Mouse (Mus musculus): ENCODE measurements around the gene Npas3.

The Npas3 gene

GRCm38 (mm10) chr12:53875226-53875625 lies 626.7 kb downstream of the Npas3 start:
- no peak for DNase-seq

GRCm38 (mm10) chr12:53876693-53877092 lies 628.2 kb downstream of the Npas3 start:
- no peak for DNase-seq

GRCm38 (mm10) chr12:53881684-53882083 lies 633.2 kb downstream of the Npas3 start:
- no peak for DNase-seq

- no peak for DNase-seq
Observed at GRCm38 (mm10) chr12:53882863-53883262, 634.4 kb downstream of the Npas3 start.

- no peak for DNase-seq
Observed at GRCm38 (mm10) chr12:53888624-53889023, 640.1 kb downstream of the Npas3 start.

GRCm38 (mm10) chr12:53895909-53896308 lies 647.4 kb downstream of the Npas3 start:
- DNase-seq, result no peak

GRCm38 (mm10) chr12:53908761-53909160 lies 660.3 kb downstream of the Npas3 start:
- no peak for DNase-seq

GRCm38 (mm10) chr12:53910192-53910591 lies 661.7 kb downstream of the Npas3 start:
- no peak for DNase-seq

- no peak for DNase-seq
Observed at GRCm38 (mm10) chr12:53922153-53922552, 673.7 kb downstream of the Npas3 start.

- DNase-seq, result no peak
Observed at GRCm38 (mm10) chr12:53948826-53949225, 700.3 kb downstream of the Npas3 start.

GRCm38 (mm10) chr12:53962004-53962403 lies 713.5 kb downstream of the Npas3 start:
- DNase-seq, result no peak

- DNase-seq, result no peak
Observed at GRCm38 (mm10) chr12:53963534-53963933, 715.1 kb downstream of the Npas3 start.

GRCm38 (mm10) chr12:53969378-53970174 lies 721.1 kb downstream of the Npas3 start:
- DNase-seq, result no peak

- DNase-seq, result no peak
Observed at GRCm38 (mm10) chr12:53970721-53971120, 722.2 kb downstream of the Npas3 start.

GRCm38 (mm10) chr12:53973414-53973813 lies 724.9 kb downstream of the Npas3 start:
- no peak for DNase-seq

GRCm38 (mm10) chr12:53981575-53982507 lies 733.4 kb downstream of the Npas3 start:
- DNase-seq, result peak; percentile 17 to 29

GRCm38 (mm10) chr12:53983946-53984345 lies 735.5 kb downstream of the Npas3 start:
- no peak for DNase-seq

- no peak for DNase-seq
Observed at GRCm38 (mm10) chr12:53985851-53986842, 737.7 kb downstream of the Npas3 start.

GRCm38 (mm10) chr12:53992411-53992810 lies 743.9 kb downstream of the Npas3 start:
- no peak for DNase-seq

GRCm38 (mm10) chr12:53995710-53996109 lies 747.2 kb downstream of the Npas3 start:
- DNase-seq, result peak in 1 of 2 experiments; percentile 6

GRCm38 (mm10) chr12:53997141-53997540 lies 748.7 kb downstream of the Npas3 start:
- no peak for DNase-seq
